Mouse (Mus musculus): ENCODE data around the gene Mef2a.

GRCm38 (mm10) chr7:67418122-67418521 is 45.5 kb upstream of the Mef2a start:
- TF ChIP-seq POLR2A (IDR thresholded peaks at IDR 0.05; ENCODE audit: control insufficient read depth, extremely low read depth, insufficient read depth, low read length, poor library complexity) (no peak), CTCF (IDR thresholded peaks at IDR 0.05; ENCODE audit: borderline replicate concordance, control insufficient read depth, extremely low read depth, insufficient read depth, low read length, poor library complexity) (no peak)
